Mouse (Mus musculus) heart, postnatal 0 days (tissue): ENCODE measurements around the gene Parp1.

Experiments used
- CTCF ChIP-seq: IDR thresholded peaks from 2 replicates; pipeline ENCODE4 v1.5.1; 2016; ENCODE audit warnings: antibody characterized with exemption, control low read depth, low read depth
- EP300 ChIP-seq: IDR thresholded peaks from 2 replicates; pipeline ENCODE4 v1.6.1; 2016; ENCODE audit warnings: antibody characterized with exemption, low read depth

- TF ChIP-seq CTCF (no peak), EP300 (no peak)
These were observed 1.5 kb downstream of the Parp1 start for GRCm38 (mm10) chr1:180570181-180570580.
